Mouse (Mus musculus) forebrain, embryonic 11.5 days (tissue): ENCODE results near the gene Slc11a1. TPM values are rescaled to one million over a fixed set of nuclear protein-coding genes. Genes with fewer than 3 reads are reported as not detected.
A peak's percentile ranks its signal among the peaks of the same experiment; 100 is the strongest.

Experiments
- ATAC-seq: fragments of 200-750 bp; cut with Nextera tagmentation; replicated peaks from 2 replicates; pipeline ENCODE4 v1.8.0; 2017; ENCODE audit warnings: moderate TSS enrichment; ENCODE audit not compliant: low FRiP score
- DNase-seq: peaks from one replicate; pipeline ENCODE4 v3.0.0-alpha.2; 2017; ENCODE audit warnings: low spot score
- H3K27ac ChIP-seq: fragments of 300-500 bp; sonication (generic); 2 replicates; pipeline ENCODE4 v1.5.1; 2014; ENCODE audit warnings: low read depth, low read length
- H3K27me3 ChIP-seq: fragments of 300-500 bp; sonication (generic); 2 replicates; pipeline ENCODE4 v1.6.1; 2014; ENCODE audit warnings: mild to moderate bottlenecking, low read length, mixed read lengths; ENCODE audit not compliant: control insufficient read depth, insufficient read depth
- H3K36me3 ChIP-seq: fragments of 300-500 bp; sonication (generic); 2 replicates; pipeline ENCODE4 v1.6.1; 2014; ENCODE audit warnings: mild to moderate bottlenecking, low read length, moderate library complexity, mixed read lengths; ENCODE audit not compliant: control insufficient read depth, insufficient read depth
- H3K4me1 ChIP-seq: fragments of 300-500 bp; sonication (generic); replicated peaks from 2 replicates; pipeline ENCODE4 v1.6.1; 2014; ENCODE audit warnings: low read length, mixed read lengths; ENCODE audit not compliant: control insufficient read depth, insufficient read depth
- H3K4me2 ChIP-seq: fragments of 300-500 bp; sonication (generic); 2 replicates; pipeline ENCODE4 v1.6.1; 2014; ENCODE audit warnings: low read depth, mild to moderate bottlenecking, low read length, moderate library complexity, mixed read lengths; ENCODE audit not compliant: severe bottlenecking
- H3K4me3 ChIP-seq: fragments of 300-500 bp; sonication (generic); 2 replicates; pipeline ENCODE4 v1.5.1; 2014; ENCODE audit warnings: low read depth, low read length
- H3K9ac ChIP-seq: fragments of 300-500 bp; sonication (generic); 2 replicates; pipeline ENCODE4 v1.6.1; 2014; ENCODE audit warnings: low read length
- H3K9me3 ChIP-seq: fragments of 300-500 bp; sonication (generic); 2 replicates; pipeline ENCODE4 v1.6.1; 2016; ENCODE audit warnings: low read length, mixed read lengths; ENCODE audit not compliant: control insufficient read depth
- WGBS: fragments of 180-500 bp; shearing (Covaris S2); extraction: QIAGEN DNeasy Blood & Tissue Kit; methylation state at CpG from one replicate; pipeline ENCODE4 v1.1.7; 2014; 5-methylcytosine and 5-hydroxymethylcytosine counted together
- polyA plus RNA-seq: library from polyadenylated mRNA; unstranded; fragments of >200 nt; fragmentation: Nextera tagmentation; extraction: Ambion mirVana; gene quantifications from 2 replicates; pipeline ENCODE4 v1.2.1, GENCODE M21; 2014

Slc11a1 gene
- polyA plus RNA-seq, 1 experiment from 2014 or later, result 1.9 TPM

GRCm38 (mm10) chr1:74387386-74387988 is 12.5 kb downstream of the Slc11a1 start:
- H3K4me2 ChIP-seq, result peak overlapping the region; percentile 68; the same call in 1 of the 2 replicates

GRCm38 (mm10) chr1:74388398-74388920 is 13.5 kb downstream of the Slc11a1 start:
- Histone ChIP-seq H3K27ac (no peak overlapping the region), H3K9ac (no peak overlapping the region), H3K4me1 (peaks cover 16% of the 10 kb centered on the region), H3K9me3 (no peaks in the 10 kb centered on the region), H3K4me2 (no peak overlapping the region), H3K27me3 (peaks cover 2% of the 10 kb centered on the region; the same call in 1 of the 2 replicates), H3K4me3 (no peak overlapping the region), H3K36me3 (no peaks in the 10 kb centered on the region)
- ATAC-seq, result no peak
- 80% methylated on average over 7 of the region's 7 CpGs for WGBS
- DNase-seq, result no peak

More at GRCm38 (mm10) chr1:74387386-74387988, 12.5 kb downstream of the Slc11a1 start:
- ATAC-seq, result no peak
- 60% methylated on average over 15 of the region's 15 CpGs for WGBS
- peak overlapping the region; percentile 89 for H3K27ac ChIP-seq
- peaks cover 2% of the 10 kb centered on the region; the same call in 1 of the 2 replicates for H3K27me3 ChIP-seq
- peak overlapping the region; percentile 75 for H3K9ac ChIP-seq
- H3K4me1 ChIP-seq, result peaks cover 10% of the 10 kb centered on the region
- DNase-seq, result no peak
- H3K4me3 ChIP-seq, result peak overlapping the region; percentile 63
- H3K36me3 ChIP-seq, result no peaks in the 10 kb centered on the region
- H3K9me3 ChIP-seq, result no peaks in the 10 kb centered on the region

- Histone ChIP-seq H3K4me3 (peak overlapping the region; percentile 14; the same call in 1 of the 2 replicates), H3K9ac (peak overlapping the region; percentile 29), H3K9me3 (no peaks in the 10 kb centered on the region), H3K4me2 (peak overlapping the region; percentile 40), H3K36me3 (peaks cover 7% of the 10 kb centered on the region), H3K4me1 (peaks cover 16% of the 10 kb centered on the region), H3K27me3 (peaks cover 2% of the 10 kb centered on the region; the same call in 1 of the 2 replicates), H3K27ac (no peak overlapping the region)
- WGBS, result 3% methylated on average over 29 of the region's 29 CpGs
- DNase-seq (no peak), ATAC-seq (no peak)
Observed at GRCm38 (mm10) chr1:74389831-74390286, 14.9 kb downstream of the Slc11a1 start.

GRCm38 (mm10) chr1:74390287-74390906 is 15.4 kb downstream of the Slc11a1 start:
- WGBS, result 9% methylated on average over 21 of the region's 21 CpGs
- no peak overlapping the region; the same call in 1 of the 2 replicates for H3K27ac ChIP-seq
- peak overlapping the region; percentile 29 for H3K9ac ChIP-seq
- H3K4me2 ChIP-seq, result peak overlapping the region; percentile 40
- ATAC-seq (no peak), DNase-seq (peak; percentile 73)
- peaks cover 10% of the 10 kb centered on the region for H3K36me3 ChIP-seq
- H3K4me1 ChIP-seq, result peaks cover 16% of the 10 kb centered on the region
- no peaks in the 10 kb centered on the region for H3K9me3 ChIP-seq
- peaks cover 2% of the 10 kb centered on the region; the same call in 1 of the 2 replicates for H3K27me3 ChIP-seq
- H3K4me3 ChIP-seq, result peak overlapping the region; percentile 14; the same call in 1 of the 2 replicates

GRCm38 (mm10) chr1:74390924-74391748 is 16.1 kb downstream of the Slc11a1 start, which contains the start of gene Ctdsp1:
TSS of gene Ctdsp1 (plus strand) at chr1:74391509.
- peak; percentile 81 for ATAC-seq
- peaks cover 10% of the 10 kb centered on the region for H3K36me3 ChIP-seq
- peaks cover 16% of the 10 kb centered on the region for H3K4me1 ChIP-seq
- peaks cover 2% of the 10 kb centered on the region; the same call in 1 of the 2 replicates for H3K27me3 ChIP-seq
- DNase-seq, result peak; percentile 97
- peak within 1 kb of the TSS; percentile 94 for H3K27ac ChIP-seq
- H3K9ac ChIP-seq, result peak within 1 kb of the TSS; percentile 92
- no peaks in the 10 kb centered on the region for H3K9me3 ChIP-seq
- peak within 1 kb of the TSS; percentile 95 for H3K4me2 ChIP-seq
- WGBS, result 2% methylated on average over 51 of the region's 51 CpGs
- H3K4me3 ChIP-seq, result peak within 1 kb of the TSS; percentile 97

GRCm38 (mm10) chr1:74391844-74392441 is 16.9 kb downstream of the Slc11a1 start:
- H3K4me2 ChIP-seq, result peak overlapping the region; percentile 95
- peaks cover 2% of the 10 kb centered on the region; the same call in 1 of the 2 replicates for H3K27me3 ChIP-seq
- H3K4me3 ChIP-seq, result peak overlapping the region; percentile 97
- peak overlapping the region; percentile 94 for H3K27ac ChIP-seq
- ATAC-seq, result peak; percentile 67
- under 1% methylated on average over 47 of the region's 63 CpGs for WGBS
- peaks cover 10% of the 10 kb centered on the region for H3K36me3 ChIP-seq
- no peaks in the 10 kb centered on the region for H3K9me3 ChIP-seq
- DNase-seq, result peak; percentile 83
- peak overlapping the region; percentile 92 for H3K9ac ChIP-seq
- peaks cover 16% of the 10 kb centered on the region for H3K4me1 ChIP-seq

GRCm38 (mm10) chr1:74392446-74392994 is 17.5 kb downstream of the Slc11a1 start:
- Histone ChIP-seq H3K4me1 (peaks cover 13% of the 10 kb centered on the region), H3K9me3 (no peaks in the 10 kb centered on the region), H3K4me2 (peak overlapping the region; percentile 95), H3K27ac (peak overlapping the region; percentile 94; the same call in 1 of the 2 replicates), H3K27me3 (peaks cover 2% of the 10 kb centered on the region; the same call in 1 of the 2 replicates), H3K4me3 (peak overlapping the region; percentile 97), H3K36me3 (peaks cover 10% of the 10 kb centered on the region), H3K9ac (peak overlapping the region; percentile 92)
- DNase-seq (no peak), ATAC-seq (peak; percentile 28)
- WGBS, result under 1% methylated on average over 16 of the region's 16 CpGs
